In the genomic region with DNA sequence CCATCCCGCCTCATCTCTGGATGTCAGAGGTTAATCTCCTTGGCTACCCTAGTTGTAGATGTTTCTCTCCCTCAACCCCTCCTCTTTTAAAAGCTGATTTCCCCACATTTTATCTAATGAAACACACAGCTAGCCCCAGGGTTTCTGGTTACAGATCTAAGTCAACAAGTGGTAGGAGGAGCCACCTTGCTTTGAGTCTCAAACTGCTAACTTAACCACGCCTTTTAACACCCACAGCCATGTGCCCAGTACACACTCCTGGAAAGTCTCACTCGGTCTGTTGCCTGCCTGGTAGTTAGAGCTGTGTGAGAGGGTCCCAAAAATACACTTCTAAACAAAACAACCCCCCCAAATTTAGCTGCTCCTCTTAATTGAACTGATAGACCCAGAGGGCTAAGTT, we compare ENCODE assay signal across 8 mouse cellular contexts.
DNase-seq lines count a peak whose midpoint lies in the region; ATAC-seq and TF ChIP-seq lines count a peak whose summit lies in the region.

No protein-coding gene starts in this region.

- H3K4me1 ChIP-seq in heart, embryonic 13.5 days: peaks cover 34% of the 10 kb centered on the region
- H3K4me1 ChIP-seq in hindbrain, postnatal 0 days (ENCODE audit: insufficient read depth, low read length): peaks cover 18% of the 10 kb centered on the region; the same call in 1 of the 2 replicates
- no peaks in the 10 kb centered on the region; the same call in 1 of the 2 replicates for H3K4me1 ChIP-seq in cerebellum, adult 2 months (ENCODE audit: control insufficient read depth, insufficient read depth, low read length)

- H3K4me3 ChIP-seq in heart, embryonic 13.5 days: peak overlapping the region; percentile 44
- no peak overlapping the region for H3K4me3 ChIP-seq in hindbrain, postnatal 0 days (ENCODE audit: low read length)
- no peak overlapping the region for H3K4me3 ChIP-seq in cerebellum, adult 2 months (replicated peaks; ENCODE audit: insufficient read depth, low read depth, low read length)

- no peak for ATAC-seq in heart, embryonic 13.5 days (ENCODE audit: extremely low read depth, insufficient number of reproducible peaks, low FRiP score, low TSS enrichment)
- ATAC-seq in hindbrain, postnatal 0 days: no peak
- ATAC-seq in megakaryocyte progenitor cell, adult 5-6 weeks (replicated peaks; ENCODE audit: poor library complexity): peak; percentile 74
- no peak for ATAC-seq in monocyte, adult 5-6 weeks (replicated peaks; ENCODE audit: insufficient number of reproducible peaks, low FRiP score, low TSS enrichment, poor library complexity, severe bottlenecking)

- no peak overlapping the region; the same call in 1 of the 2 replicates for H3K9ac ChIP-seq in heart, embryonic 13.5 days
- no peak overlapping the region for H3K9ac ChIP-seq in hindbrain, postnatal 0 days (replicated peaks; ENCODE audit: low read length)

- no peaks in the 10 kb centered on the region for H3K9me3 ChIP-seq in heart, embryonic 13.5 days
- H3K9me3 ChIP-seq in hindbrain, postnatal 0 days (ENCODE audit: low read length): no peaks in the 10 kb centered on the region

- no peak for DNase-seq in heart, adult 9 months (ENCODE audit: low spot score in 2 of 2)
- peak; percentile 34 for DNase-seq in NIH3T3 (ENCODE audit: low read depth)
- DNase-seq in hindbrain, postnatal 0 days (ENCODE audit: low spot score): no peak
- DNase-seq in cerebellum, adult 2 months: no peak
- no peak for DNase-seq in cerebellum, adult 9-10 months

- no peak for TF ChIP-seq POLR2A in cerebellum, adult 2 months (IDR thresholded peaks at IDR 0.05; ENCODE audit: borderline replicate concordance, insufficient read depth, low read length)

- peak overlapping the region; percentile 67 for H3K4me2 ChIP-seq in heart, embryonic 13.5 days
- peak overlapping the region; percentile 44 for H3K4me2 ChIP-seq in hindbrain, postnatal 0 days (ENCODE audit: low read depth, low read length)

- H3K36me3 ChIP-seq in heart, embryonic 13.5 days: no peaks in the 10 kb centered on the region
- H3K36me3 ChIP-seq in hindbrain, postnatal 0 days (ENCODE audit: insufficient read depth, low read length): no peaks in the 10 kb centered on the region

- H3K27me3 ChIP-seq in heart, embryonic 13.5 days (replicated peaks): no peaks in the 10 kb centered on the region
- no peaks in the 10 kb centered on the region for H3K27me3 ChIP-seq in hindbrain, postnatal 0 days (ENCODE audit: insufficient read depth, low read length)
- H3K27me3 ChIP-seq in cerebellum, adult 2 months (ENCODE audit: control insufficient read depth, insufficient read depth, low read length): no peaks in the 10 kb centered on the region; the same call in 1 of the 2 replicates

- TF ChIP-seq CTCF in hindbrain, postnatal 0 days (IDR thresholded peaks at IDR 0.05; ENCODE audit: low read depth): no peak
- TF ChIP-seq CTCF in cerebellum, adult 2 months (IDR thresholded peaks at IDR 0.05; ENCODE audit: borderline replicate concordance, insufficient read depth, low read depth, low read length): no peak

- WGBS in heart, embryonic 13.5 days: 14% methylated on average over 3 of the region's 3 CpGs
- WGBS in hindbrain, postnatal 0 days: 29% methylated on average over 3 of the region's 3 CpGs
- WGBS in cerebellum, adult 2 months: 41% methylated on average over 3 of the region's 3 CpGs

- no peak overlapping the region for H3K27ac ChIP-seq in heart, embryonic 13.5 days (replicated peaks)
- no peak overlapping the region for H3K27ac ChIP-seq in hindbrain, postnatal 0 days
- no peak overlapping the region for H3K27ac ChIP-seq in cerebellum, adult 2 months (ENCODE audit: insufficient read depth, low read length)
